Mouse (Mus musculus) hematopoietic stem cell, adult 5-6 weeks (primary cell): ENCODE measurements around the gene Spata31d1a. TPM values are rescaled to one million over a fixed set of nuclear protein-coding genes. Genes with fewer than 3 reads are reported as not detected.

Experiments
- ATAC-seq, 2 experiments: fragments of 125-278 bp in 1 of 2; replicated peaks in 1 of 2; 2 replicates each; pipeline ENCODE4 v1.8.0; 2016 to 2017; ENCODE audit warnings: inconsistent platforms in 2 of 2, mild to moderate bottlenecking in 2 of 2, moderate number of reproducible peaks in 2 of 2, low read depth in 1 of 2, moderate TSS enrichment in 1 of 2; ENCODE audit not compliant: low FRiP score in 2 of 2, poor library complexity in 2 of 2, severe bottlenecking in 2 of 2, insufficient read depth in 1 of 2, low TSS enrichment in 1 of 2
- total RNA-seq: library from RNA; stranded (forward); fragments of 172-1452, 232-1000 nt; gene quantifications from 2 replicates; pipeline ENCODE4 v1.2.3, GENCODE M21; 2017

Gene Spata31d1a
- total RNA-seq, 1 experiment from 2014 or later: not detected

GRCm38 (mm10) chr13:59655718-59656315 is 54.3 kb downstream of the Spata31d1a start:
- no peak for ATAC-seq

GRCm38 (mm10) chr13:59654465-59654864 is 55.7 kb downstream of the Spata31d1a start:
- ATAC-seq: no peak

DNA sequence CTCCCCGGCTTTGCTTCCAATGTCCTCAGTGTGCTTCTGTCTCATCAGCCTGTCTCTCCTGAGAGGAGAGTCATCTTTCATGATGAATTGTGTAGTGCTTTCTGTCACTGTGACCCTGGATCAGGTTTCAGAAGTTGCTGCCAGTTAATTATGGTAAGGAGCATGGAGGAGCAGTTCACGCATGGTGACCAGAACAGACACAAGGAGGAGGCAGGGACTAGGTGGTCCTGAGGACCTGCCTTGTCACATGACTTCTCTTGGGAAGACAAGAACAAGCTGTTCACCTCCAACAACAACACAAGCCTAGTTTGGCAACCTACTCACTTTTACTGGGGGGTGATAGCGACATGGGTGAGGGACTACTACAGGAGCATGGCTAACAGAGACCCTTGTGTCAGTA is 57.0 kb downstream of the Spata31d1a start:
- ATAC-seq: no peak

DNA sequence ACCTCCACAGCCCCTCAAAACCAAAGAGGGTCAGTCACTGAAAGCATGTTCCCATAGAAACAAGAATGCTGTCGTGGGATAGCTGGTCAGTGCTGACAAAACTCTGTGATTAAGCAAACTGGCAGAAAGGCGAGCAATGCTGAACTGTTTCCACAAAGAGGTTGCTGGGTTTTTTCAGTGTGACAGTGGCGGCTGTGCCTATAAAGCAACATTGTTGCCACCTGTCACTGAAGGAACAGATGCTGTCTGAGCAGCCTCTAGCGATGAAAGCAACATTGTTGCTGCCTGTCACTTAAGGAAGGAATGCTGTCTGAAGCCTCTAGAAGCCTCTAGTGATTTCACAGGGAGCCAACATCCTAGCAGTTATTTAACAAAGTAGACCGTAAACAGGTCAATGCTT is 57.5 kb downstream of the Spata31d1a start:
- ATAC-seq: no peak

Other genes starting within 250 kb of the Spata31d1a start
- gene Agtpbp1, start 125.1 kb downstream of the Spata31d1a start, total RNA-seq: 42.8 and 84.4 TPM in 2 replicates
- 58.2 and 78.1 TPM in 2 replicates for gene Naa35, start 125.1 kb downstream of the Spata31d1a start, total RNA-seq
- 29.8 and 41.9 TPM in 2 replicates for gene Golm1, start 34.5 kb downstream of the Spata31d1a start, total RNA-seq
- not detected in 2 replicates for gene 4921517D22Rik, start 16.2 kb downstream of the Spata31d1a start, total RNA-seq
- gene Spata31d1b, start 2.0 kb upstream of the Spata31d1a start, total RNA-seq: not detected in 2 replicates
- not detected in 2 replicates for gene Spata31d1d, start 21.4 kb upstream of the Spata31d1a start, total RNA-seq
- 0.25 TPM in 1 of 2 replicates, not detected in the other for gene 1700014D04Rik, start 36.4 kb upstream of the Spata31d1a start, total RNA-seq
- gene Isca1, start 59.5 kb upstream of the Spata31d1a start, total RNA-seq: 64.3 and 67.8 TPM in 2 replicates
- gene Gm49354, start 71.9 kb upstream of the Spata31d1a start, total RNA-seq: 18.4 TPM in 1 of 2 replicates, not detected in the other
- gene Tut7, start 112.8 kb upstream of the Spata31d1a start, total RNA-seq: 207 and 246 TPM in 2 replicates